In genomic region chr1:181863431-181863830, GRCm38 (mm10) we compare ENCODE assay signal across 16 mouse cellular contexts.
"Had no signal": no experiment of that assay in that cellular context is flagged by ENCODE, and none has a peak within 500 bp of the region (broad histone marks: within the 10 kb centered on the region; RNA-seq: fewer than 3 reads in every experiment).

No protein-coding gene starts in this region.

- H3K9me3 ChIP-seq: limb, embryonic 12.5 days; liver, embryonic 13.5 days; lung, embryonic 15.5 days; megakaryocyte, embryonic 14.5 days; midbrain, embryonic 15.5 days; neural tube, embryonic 13.5 days had no signal

- H3K27me3 ChIP-seq: lung, embryonic 15.5 days; megakaryocyte, embryonic 14.5 days; midbrain, embryonic 15.5 days; neural tube, embryonic 13.5 days had no signal

- H3K36me3 ChIP-seq: limb, embryonic 12.5 days; liver, embryonic 13.5 days; lung, embryonic 15.5 days; midbrain, embryonic 15.5 days; neural tube, embryonic 13.5 days had no signal

- ATAC-seq: liver, postnatal 0 days; midbrain, embryonic 15.5 days had no signal

- H3K27ac ChIP-seq: kidney, postnatal 0 days; limb, embryonic 12.5 days; liver, embryonic 13.5 days; lung, embryonic 15.5 days; macrophage; midbrain, embryonic 15.5 days; neural tube, embryonic 13.5 days had no signal

- H3K4me2 ChIP-seq: limb, embryonic 12.5 days; liver, embryonic 13.5 days; lung, embryonic 15.5 days; midbrain, embryonic 11.5 days; midbrain, embryonic 15.5 days; neural tube, embryonic 13.5 days had no signal

- H3K9ac ChIP-seq: limb, embryonic 12.5 days; liver, embryonic 13.5 days; liver, postnatal 0 days; lung, embryonic 15.5 days; midbrain, embryonic 15.5 days; neural tube, embryonic 13.5 days had no signal

- H3K4me3 ChIP-seq: limb, embryonic 12.5 days; liver, embryonic 13.5 days; lung, embryonic 15.5 days; megakaryocyte, embryonic 14.5 days; midbrain, embryonic 15.5 days; neural tube, embryonic 13.5 days had no signal

- DNase-seq: layer of hippocampus, adult 9-11 months; layer of hippocampus, postnatal 36 days; liver; liver, embryonic 13.5 days; liver, postnatal 0 days; lung, postnatal 14 days; right cerebral cortex, adult 18-20 months; right cerebral cortex, postnatal 25 days had no signal
